Mouse (Mus musculus): ENCODE results near the gene Prkrip1. TPM values are rescaled to one million over a fixed set of nuclear protein-coding genes. Genes with fewer than 3 reads are reported as not detected.
A peak's percentile ranks its signal among the peaks of the same experiment; 100 is the strongest.
"Not testable (repeated sequence)": the region's sequence is repeated elsewhere in the genome, so short reads cannot be mapped to it uniquely, and the experiment has no call there.

The Prkrip1 gene
- polyA plus RNA-seq, 2 experiments from 2014 or later = 31.0 to 49.0 TPM

DNA sequence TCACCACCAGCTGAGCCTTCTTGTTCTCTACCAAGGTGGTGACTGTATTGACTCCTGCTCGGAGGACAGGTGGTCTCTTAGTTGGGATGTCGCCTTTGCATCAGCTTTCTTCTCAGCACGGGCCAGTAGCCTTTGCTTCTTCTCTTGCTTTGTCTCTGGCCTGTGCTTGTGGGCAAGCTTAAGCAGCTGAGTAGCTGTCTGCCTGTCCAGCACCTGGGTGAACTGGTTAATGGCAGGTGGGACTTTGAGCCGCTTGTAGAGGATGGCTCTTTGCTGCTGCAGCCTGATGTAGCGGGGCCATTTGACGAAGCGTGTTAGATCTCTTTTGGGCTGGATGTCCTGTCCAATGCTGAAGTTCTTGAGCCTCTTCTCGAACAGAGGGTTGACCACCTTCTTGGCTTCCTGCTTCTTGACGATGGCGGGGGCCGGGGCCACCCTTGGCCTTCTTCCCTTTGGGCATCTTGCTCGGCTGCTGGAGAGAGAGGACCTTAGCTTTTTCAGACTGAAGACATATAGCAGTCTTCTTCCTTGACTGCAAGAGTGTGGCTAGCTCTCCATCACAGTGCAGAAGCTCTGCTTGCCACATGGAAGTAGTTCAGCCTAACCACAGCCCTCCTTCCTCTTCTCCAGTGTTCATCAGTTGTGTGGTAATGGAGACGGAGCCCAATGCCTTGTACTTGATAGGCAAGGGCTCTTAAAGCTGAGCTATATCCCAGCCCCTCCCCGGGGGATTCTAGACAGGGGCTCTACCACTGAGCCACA, 12.8 kb upstream of the Prkrip1 start:
- not testable (repeated sequence) for ATAC-seq

- no peak for ATAC-seq
Measured at GRCm38 (mm10) chr5:136210549-136210948, 11.8 kb upstream of the Prkrip1 start.

DNA sequence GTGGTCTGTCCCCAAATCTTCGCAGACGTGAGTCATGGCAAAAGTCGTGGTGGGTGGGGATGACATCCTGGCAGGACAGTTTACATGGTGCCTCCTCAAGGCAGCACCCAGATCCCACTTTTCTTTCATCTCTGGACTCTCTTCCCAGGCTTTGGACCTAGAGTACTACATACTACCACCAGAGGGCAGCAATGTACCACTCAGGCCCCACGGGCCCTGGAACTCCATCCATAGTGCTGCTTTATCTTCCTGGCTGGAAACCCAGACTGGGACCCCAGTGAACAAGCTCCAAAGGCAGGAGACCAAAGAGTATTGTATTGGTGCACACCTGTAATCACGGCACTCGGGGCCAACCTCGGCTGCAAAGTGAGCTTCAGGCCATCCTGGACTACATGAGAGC, 3.1 kb upstream of the Prkrip1 start:
- ATAC-seq = no peak

DNA sequence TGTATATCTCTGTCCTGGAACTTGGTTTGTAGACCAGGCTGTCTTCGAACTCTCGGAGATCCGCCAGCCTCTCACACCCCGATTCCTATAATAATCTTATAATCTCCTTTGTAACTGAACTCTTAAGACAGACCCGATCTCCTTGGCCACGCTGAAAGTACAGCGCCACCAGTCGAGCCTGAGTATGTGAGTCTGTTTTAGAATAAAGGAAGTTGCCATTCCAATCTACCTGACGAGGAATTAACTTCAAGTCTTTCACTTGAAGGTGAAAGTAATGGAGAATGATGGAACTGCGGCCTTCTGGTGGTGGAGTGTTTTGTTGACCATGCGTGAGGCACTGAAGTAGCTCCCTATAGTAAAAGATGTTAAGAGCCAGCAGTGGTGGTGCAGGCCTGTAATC, 763 bp upstream of the Prkrip1 start:
- ATAC-seq = no peak

GRCm38 (mm10) chr5:136191870-136192269, 6.9 kb downstream of the Prkrip1 start:
- ATAC-seq = no peak

GRCm38 (mm10) chr5:136186723-136187122, 12.0 kb downstream of the Prkrip1 start:
- peak; percentile 98 for ATAC-seq

DNA sequence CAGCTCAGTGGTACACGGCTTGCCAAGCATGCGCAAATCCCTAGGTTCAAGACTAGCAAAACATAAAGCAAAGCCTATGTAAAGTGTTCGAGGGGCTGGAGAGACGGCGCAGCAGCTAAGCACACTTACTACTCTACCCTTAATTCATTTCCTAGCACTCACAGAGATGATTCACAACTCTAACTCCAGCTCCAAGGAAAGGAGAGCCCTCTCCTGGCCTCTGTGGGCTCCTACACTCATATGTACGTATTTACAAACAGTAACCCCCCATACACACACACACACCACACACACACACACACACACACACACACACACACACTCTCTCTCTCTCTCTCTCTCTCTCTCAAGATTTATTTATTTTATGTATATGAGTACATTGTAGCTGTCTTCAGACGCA, 15.0 kb downstream of the Prkrip1 start:
- ATAC-seq = no peak

GRCm38 (mm10) chr5:136182830-136183229, 15.9 kb downstream of the Prkrip1 start:
- no peak for ATAC-seq

DNA sequence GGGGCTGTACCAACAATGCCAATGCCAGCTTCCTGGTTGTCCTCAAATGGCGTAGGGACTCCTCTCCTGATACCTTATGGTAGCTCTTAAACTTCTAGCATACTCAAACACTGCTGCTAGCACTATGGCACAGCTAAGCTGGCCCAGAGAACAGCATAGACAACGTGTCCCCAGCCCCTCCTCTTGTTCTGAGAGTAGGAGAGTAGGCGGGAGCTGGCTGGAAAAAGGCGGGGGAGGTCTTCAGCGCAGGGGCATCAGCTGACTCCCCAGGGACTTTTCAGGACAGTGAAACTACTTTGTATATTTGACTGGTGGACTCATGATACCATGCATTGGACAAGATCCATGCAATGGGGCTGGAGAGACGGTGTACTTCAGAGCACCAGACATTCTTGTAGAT, 16.7 kb downstream of the Prkrip1 start:
- no peak for ATAC-seq

DNA sequence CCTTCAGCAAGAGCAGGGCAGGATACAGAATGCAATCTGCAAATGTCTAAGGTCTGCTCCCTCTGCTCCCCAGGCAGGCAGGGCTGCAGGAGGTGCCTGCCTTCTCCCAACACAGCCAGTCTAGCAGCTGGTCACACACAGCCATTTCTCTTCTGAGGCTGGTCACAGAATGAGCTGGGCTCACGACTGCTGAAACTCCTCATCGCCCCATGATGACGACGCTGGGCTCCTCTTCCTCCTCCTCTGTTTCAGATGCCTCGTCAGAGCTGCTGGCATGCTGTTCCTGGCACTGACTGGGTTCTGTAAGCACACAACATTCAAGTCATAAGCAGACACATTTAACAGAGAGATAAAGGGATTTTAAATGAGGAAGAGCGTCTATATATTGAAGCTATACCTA, 17.6 kb downstream of the Prkrip1 start:
- ATAC-seq = no peak

DNA sequence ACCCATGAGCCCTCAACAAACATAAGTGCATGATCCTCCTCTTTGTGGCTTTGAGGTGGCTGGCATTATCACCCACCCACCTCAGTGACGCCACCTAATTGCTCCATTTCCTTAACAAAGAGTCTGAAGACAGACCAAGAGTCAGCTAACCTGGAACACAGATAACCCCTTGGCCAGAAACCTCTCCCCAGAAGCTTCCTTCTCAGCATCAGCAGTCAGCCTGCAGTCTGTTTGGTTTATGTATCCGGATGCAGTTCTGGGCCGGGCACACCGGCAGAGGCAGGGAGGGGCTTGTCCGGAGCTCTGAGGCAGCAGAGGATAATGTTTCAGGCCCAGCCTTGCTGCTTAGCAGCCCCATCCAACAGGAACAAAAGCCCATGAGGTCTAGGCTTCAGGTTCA, 19.2 kb downstream of the Prkrip1 start:
- ATAC-seq = no peak

DNA sequence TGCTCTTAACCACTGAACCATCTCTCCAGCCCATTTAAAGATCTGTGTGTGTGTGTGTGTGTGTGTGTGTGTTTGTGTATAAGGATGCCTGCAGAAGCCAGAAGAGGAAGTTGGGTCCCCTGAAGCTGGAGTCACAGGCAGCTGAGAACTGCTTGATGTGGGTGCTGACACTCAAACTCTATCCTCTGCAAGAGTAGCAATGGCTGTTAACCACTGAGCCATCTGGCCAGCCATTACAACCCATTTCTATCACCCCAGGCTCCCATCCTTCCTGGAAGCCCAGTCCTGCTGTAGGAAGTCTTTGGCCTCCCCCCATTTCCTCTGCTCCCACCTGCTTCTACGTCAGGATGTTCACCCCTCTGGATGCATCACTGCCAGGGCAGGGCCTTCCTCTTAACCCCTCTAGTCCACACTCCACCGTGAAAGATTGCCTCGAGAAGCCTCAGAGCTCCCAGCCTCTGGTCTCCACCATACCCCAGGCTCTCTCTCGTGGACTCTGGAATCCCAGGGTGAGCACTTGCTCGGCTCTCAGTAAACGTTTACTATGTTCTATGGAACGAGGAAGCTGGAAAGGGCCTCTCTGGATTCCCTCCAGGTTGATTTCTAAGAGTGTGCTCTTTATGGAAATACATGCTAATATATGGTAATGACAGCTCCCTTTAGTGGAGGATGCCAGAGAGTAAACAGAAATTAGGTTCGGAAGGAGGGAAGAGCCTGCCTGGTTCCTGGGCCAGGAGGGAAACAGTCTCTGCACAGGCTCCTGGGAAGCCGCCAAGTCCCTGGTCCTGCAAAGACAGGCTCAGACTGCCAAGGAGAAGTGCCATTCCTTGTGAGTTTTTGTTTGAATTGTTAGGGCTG, 24.9 kb downstream of the Prkrip1 start:
- no peak for ATAC-seq

- ATAC-seq = no peak
Measured at GRCm38 (mm10) chr5:136172939-136173338, 25.8 kb downstream of the Prkrip1 start.

DNA sequence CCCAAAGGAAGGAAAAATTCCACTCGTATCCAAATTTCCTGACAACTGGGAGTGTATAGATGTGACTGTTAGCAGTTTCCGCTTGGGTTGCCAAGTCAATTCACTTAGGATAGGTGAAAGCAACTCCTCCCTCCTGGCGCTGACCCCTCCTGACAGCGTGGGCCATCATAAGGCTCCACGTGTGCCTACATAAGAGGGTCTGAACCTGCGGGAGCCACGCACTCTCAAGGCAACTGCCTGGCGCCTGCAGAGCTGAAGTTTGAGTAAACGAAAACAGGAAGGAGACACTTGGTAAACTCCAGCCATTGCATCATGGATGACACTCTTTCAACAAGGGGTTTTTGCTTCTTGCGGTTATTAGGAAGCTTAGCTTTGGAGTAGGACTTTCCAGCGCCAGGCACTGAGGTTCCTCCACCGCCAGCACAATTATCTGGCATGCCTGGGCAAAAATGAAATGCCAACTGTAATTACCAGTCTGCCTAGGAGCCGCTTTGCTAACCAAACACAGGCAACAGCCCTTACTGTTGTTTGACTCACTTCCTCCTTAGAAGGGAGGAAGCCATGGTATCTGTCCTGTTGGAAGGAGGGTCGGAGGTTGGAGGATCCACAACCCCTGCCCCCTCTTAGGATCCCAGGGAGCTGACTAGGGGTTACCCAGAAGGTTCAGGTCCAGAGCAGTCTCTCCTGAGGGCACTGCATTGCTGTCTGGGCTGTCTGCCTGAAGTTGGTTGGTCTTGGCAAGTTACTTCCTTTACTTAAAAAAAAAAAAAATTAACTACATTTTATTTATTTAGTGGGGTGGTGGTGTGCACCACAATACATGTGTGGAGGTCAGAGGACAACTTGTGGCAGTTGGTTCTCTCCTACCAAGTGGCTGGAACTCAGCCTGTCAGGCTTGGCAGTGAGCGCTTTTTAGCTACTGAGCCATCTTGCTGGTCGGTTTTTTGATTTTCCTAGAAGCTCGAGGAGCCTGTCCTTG, 27.1 kb downstream of the Prkrip1 start:
- ATAC-seq = peak; percentile 52

DNA sequence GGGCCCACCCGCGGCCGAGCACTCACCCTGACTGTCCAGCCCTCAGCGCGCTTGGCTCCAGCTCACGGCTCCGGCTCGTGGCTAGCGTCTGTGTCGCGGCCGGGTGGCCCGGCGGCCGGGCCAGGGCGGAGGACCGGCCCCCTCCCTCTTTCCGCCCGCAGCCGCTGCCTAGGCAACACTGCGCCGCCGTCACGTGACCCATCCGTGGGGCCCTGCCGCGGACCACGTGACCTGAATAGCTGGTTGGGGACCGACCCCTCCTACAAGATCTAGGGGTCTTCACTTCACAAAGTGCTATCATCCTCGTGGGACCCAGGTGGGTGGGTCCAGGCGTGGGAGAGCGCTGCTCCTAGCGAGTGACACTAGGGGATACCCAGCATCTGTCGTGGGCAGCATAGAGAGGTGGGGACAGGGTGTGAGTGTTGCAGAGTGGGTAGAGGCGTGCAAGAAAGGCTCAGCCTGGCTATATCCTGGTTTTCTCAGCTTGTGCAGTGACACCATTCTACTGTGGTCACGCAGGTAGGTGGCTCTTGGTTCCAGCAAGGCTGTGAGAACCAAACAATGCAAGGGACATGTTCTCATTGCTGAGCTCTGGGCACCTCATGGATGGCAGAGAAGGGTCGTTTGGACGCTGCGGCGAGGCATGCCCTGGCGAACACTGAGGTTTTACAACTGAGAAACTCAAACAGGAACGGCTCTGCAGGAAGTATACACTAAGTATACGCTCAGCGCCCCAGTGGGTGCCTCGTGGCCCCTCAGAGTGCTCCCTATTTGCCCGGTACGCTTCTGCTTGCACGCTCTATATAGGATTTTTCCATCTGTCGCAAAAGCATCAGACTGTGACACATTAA, 28.0 kb downstream of the Prkrip1 start, which contains the start of gene Orai2:
TSS of gene Orai2 (minus strand) at position 202 of the 851 bp plus-strand sequence.
- peak; percentile 66 for ATAC-seq

- ATAC-seq = peak; percentile 35
Measured at GRCm38 (mm10) chr5:136169626-136170511, 28.9 kb downstream of the Prkrip1 start.

- no peak for ATAC-seq
Measured at GRCm38 (mm10) chr5:136168071-136168470, 30.7 kb downstream of the Prkrip1 start.

- ATAC-seq = no peak
Measured at GRCm38 (mm10) chr5:136167296-136167695, 31.5 kb downstream of the Prkrip1 start.

GRCm38 (mm10) chr5:136165246-136165645, 33.5 kb downstream of the Prkrip1 start:
- no peak for ATAC-seq

GRCm38 (mm10) chr5:136163807-136164474, 34.8 kb downstream of the Prkrip1 start:
- no peak for ATAC-seq

Data from CD4-positive, CD25-positive, alpha-beta regulatory T cell, adult 4 months (primary cell).